Mouse (Mus musculus) erythroblast, adult 5-6 weeks (primary cell): ENCODE results near the gene Slc10a1. TPM values are rescaled to one million over a fixed set of nuclear protein-coding genes. Genes with fewer than 3 reads are reported as not detected.
A peak's percentile ranks its signal among the peaks of the same experiment; 100 is the strongest.

Source experiments
- ATAC-seq: replicated peaks from 2 replicates; pipeline ENCODE4 v1.8.0; 2016; ENCODE audit warnings: moderate number of reproducible peaks, mild to moderate bottlenecking, moderate TSS enrichment, inconsistent platforms; ENCODE audit not compliant: poor library complexity, low FRiP score, severe bottlenecking
- total RNA-seq, 2 experiments: library from RNA; stranded (forward) in 1 of 2; stranded (reverse) in 1 of 2; fragments of 150-400 nt in 1 of 2; fragments of 200-764, 138-1000 nt in 1 of 2; gene quantifications; 2 replicates each; pipeline versions ENCODE4 v1.2.3 to v1.2.4; 2015 to 2017; ENCODE audit warnings: low replicate concordance in 2 of 2

The Slc10a1 gene
- total RNA-seq (2015; ENCODE audit: low replicate concordance) (not detected in 2 replicates), total RNA-seq (2017; ENCODE audit: low replicate concordance) (not detected in 2 replicates)

GRCm38 (mm10) chr12:80968605-80969004, at the start of gene Slc10a1:
Slc10a1 (minus strand) TSS chr12:80968705.
- no peak for ATAC-seq

GRCm38 (mm10) chr12:81017624-81018023, 49.1 kb upstream of the Slc10a1 start:
- no peak for ATAC-seq

- no peak for ATAC-seq
These were observed 45.0 kb upstream of the Slc10a1 start for GRCm38 (mm10) chr12:81013496-81013895.

GRCm38 (mm10) chr12:81011994-81012393, 43.5 kb upstream of the Slc10a1 start:
- no peak for ATAC-seq

GRCm38 (mm10) chr12:81009813-81010212, 41.3 kb upstream of the Slc10a1 start:
- ATAC-seq, result no peak

- ATAC-seq, result no peak
These were observed 34.5 kb upstream of the Slc10a1 start for GRCm38 (mm10) chr12:81002841-81003635.

GRCm38 (mm10) chr12:81000924-81001323, 32.4 kb upstream of the Slc10a1 start:
- no peak for ATAC-seq

- no peak for ATAC-seq
These were observed 30.2 kb upstream of the Slc10a1 start for GRCm38 (mm10) chr12:80998528-80999221.

GRCm38 (mm10) chr12:80997652-80998051, 29.1 kb upstream of the Slc10a1 start:
- no peak for ATAC-seq

- no peak for ATAC-seq
These were observed 26.8 kb upstream of the Slc10a1 start for GRCm38 (mm10) chr12:80995326-80995725.

- no peak for ATAC-seq
These were observed 25.3 kb upstream of the Slc10a1 start for GRCm38 (mm10) chr12:80993773-80994172.

GRCm38 (mm10) chr12:80992540-80993122, 24.1 kb upstream of the Slc10a1 start:
- ATAC-seq, result no peak

GRCm38 (mm10) chr12:80991806-80992205, 23.3 kb upstream of the Slc10a1 start:
- no peak for ATAC-seq

- no peak for ATAC-seq
These were observed 22.5 kb upstream of the Slc10a1 start for GRCm38 (mm10) chr12:80990901-80991445.

- no peak for ATAC-seq
These were observed 19.8 kb upstream of the Slc10a1 start for GRCm38 (mm10) chr12:80988286-80988685.

GRCm38 (mm10) chr12:80986628-80987027, 18.1 kb upstream of the Slc10a1 start:
- ATAC-seq, result no peak

GRCm38 (mm10) chr12:80983695-80984094, 15.2 kb upstream of the Slc10a1 start:
- no peak for ATAC-seq

GRCm38 (mm10) chr12:80982326-80982725, 13.8 kb upstream of the Slc10a1 start:
- ATAC-seq, result peak; percentile 77

- no peak for ATAC-seq
These were observed 7.6 kb upstream of the Slc10a1 start for GRCm38 (mm10) chr12:80975939-80976671.

GRCm38 (mm10) chr12:80971756-80972155, 3.3 kb upstream of the Slc10a1 start:
- ATAC-seq, result no peak
